Mouse (Mus musculus) cerebral cortex, adult 2 months (tissue): ENCODE data around the gene Dpf1.

Source experiments
- WGBS: fragments of 180-500 bp; shearing (Covaris S2); methylation state at CpG from one replicate; pipeline ENCODE4 v1.1.7; 2018; 5-methylcytosine and 5-hydroxymethylcytosine counted together

Gene Dpf1

GRCm38 (mm10) chr7:29341722-29342121 lies 38.0 kb downstream of the Dpf1 start:
- 53% methylated on average over 12 of the region's 12 CpGs for WGBS

DNA sequence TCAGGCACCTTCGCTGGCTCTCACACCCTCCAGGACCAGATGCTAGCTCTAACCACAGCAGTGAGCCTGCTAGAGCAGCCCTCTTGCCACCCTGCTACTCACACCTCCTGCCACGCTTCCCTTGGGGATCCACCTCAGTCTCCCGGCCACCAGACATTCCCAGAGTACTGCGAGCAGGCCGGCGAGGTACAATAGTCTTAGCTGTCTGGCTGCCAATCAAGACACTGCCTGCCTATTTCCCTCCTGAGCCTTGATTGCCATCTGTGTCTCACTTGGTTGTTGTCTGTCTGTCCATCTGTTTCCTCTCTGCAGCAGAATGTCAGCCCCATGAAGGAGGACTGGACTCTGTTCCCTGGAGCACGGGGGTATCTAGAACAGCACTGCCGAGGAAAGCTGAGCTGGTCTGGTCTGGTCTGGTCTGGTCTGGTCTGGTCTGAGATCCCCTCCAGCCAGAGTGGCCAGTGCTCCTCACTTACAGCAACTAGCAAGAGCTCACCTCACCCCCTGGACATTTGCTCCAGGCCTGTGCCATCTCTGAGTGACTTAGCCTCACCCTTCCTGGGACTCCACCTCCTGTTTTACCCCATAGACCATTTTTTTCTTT lies 38.8 kb downstream of the Dpf1 start:
- 41% methylated on average over 8 of the region's 8 CpGs for WGBS

- WGBS: 83% methylated on average over 7 of the region's 7 CpGs
Observed at GRCm38 (mm10) chr7:29343746-29344145, 40.0 kb downstream of the Dpf1 start.

- WGBS: 56% methylated on average over 4 of the region's 4 CpGs
Observed at GRCm38 (mm10) chr7:29345534-29345933, 41.8 kb downstream of the Dpf1 start.

DNA sequence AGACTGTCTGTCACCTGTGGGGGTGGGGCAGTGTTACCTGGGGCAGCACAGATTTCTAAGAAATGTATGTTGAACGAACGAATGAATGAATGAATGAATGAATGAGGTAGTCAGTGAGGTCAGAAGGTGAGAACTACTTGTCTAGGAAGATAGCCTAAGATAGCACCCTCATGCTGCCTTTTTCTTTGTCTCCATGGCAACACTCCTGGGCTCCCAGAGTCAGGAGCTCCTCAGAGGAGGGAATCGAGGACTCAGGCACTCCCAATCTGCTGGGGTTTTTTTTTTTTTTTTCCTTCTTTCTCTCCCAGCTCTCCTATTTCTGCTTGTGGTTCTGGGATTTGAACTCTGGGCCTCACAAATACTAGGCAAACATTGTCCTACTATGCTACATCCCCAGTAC lies 42.5 kb downstream of the Dpf1 start:
- 40% methylated on average over 3 of the region's 3 CpGs for WGBS

GRCm38 (mm10) chr7:29350489-29350888 lies 46.7 kb downstream of the Dpf1 start:
- WGBS: 89% methylated on average over 10 of the region's 10 CpGs

- WGBS: 71% methylated on average over 8 of the region's 8 CpGs
Observed at GRCm38 (mm10) chr7:29352246-29352645, 48.5 kb downstream of the Dpf1 start.

- 61% methylated on average over 8 of the region's 8 CpGs for WGBS
Observed at GRCm38 (mm10) chr7:29354161-29354560, 50.4 kb downstream of the Dpf1 start.

- 90% methylated on average over 8 of the region's 8 CpGs for WGBS
Observed at GRCm38 (mm10) chr7:29355406-29355805, 51.7 kb downstream of the Dpf1 start.

DNA sequence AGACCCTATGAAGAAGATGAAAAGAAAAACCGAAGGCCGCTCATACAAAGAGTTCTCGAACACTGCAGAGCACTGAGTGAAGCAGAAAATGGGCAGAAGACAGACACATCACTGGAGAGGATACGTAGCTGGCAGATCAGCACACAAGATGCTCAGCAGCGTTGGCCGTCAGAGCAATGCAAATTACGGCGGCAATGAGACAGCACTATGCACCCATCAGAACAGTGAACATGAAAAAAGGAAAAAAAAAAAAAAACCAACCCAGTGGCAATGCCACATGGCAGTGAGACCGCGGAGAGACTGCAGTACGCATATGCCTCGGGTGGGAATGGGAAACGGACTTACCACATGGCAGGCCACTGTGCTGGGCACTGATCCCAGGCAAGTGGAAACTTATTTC lies 57.7 kb downstream of the Dpf1 start:
- WGBS: 64% methylated on average over 13 of the region's 13 CpGs

DNA sequence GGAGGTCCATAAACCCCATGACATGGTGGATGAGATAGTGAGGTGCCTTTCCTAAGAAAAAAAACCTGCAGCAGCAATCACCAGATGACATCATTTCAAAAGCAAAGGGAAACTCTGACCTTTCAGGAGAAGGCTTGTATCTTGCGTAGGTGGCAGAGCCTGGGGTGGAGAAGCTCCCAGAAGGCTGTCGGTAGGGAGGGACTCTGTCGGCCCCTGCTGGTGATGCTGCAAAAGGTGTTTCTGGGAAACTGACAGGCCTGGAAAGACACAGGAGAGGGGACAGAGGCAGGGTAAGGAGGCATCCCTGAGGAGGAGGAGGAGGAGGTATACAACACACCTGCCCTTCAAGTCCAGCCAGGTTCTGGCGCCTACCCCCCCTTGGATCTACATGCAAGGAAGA lies 60.3 kb downstream of the Dpf1 start:
- 19% methylated on average over 4 of the region's 4 CpGs for WGBS

GRCm38 (mm10) chr7:29367166-29368003 lies 63.6 kb downstream of the Dpf1 start:
- 55% methylated on average over 13 of the region's 13 CpGs for WGBS
